Mouse (Mus musculus) left cerebral cortex, adult 11 months (tissue): ENCODE measurements around the gene Wwox.

Experiments used
- DNase-seq: peaks from one replicate; pipeline ENCODE4 v3.0.0; 2022; ENCODE audit warnings: low spot score

Wwox gene

DNA sequence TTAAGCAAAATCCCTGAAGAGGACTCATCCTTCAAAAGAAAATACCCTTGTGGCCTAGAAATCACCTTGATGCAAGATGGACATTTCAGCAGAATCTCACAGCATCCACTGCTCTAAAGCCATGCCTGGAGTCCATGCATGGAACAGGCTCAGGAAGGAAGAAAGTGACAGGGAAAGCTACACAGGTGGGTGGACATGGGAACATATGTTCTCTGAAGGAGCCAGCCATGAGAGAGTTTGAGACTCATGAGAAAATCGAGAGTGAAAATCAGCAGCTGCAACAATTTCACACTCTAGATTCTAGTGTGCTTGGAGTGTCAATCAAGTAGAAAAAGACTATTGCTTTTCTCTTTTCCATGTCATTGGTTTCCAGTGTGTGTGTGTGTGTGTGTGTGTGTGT is 896.9 kb downstream of the Wwox start:
- DNase-seq = peak; percentile 23

DNA sequence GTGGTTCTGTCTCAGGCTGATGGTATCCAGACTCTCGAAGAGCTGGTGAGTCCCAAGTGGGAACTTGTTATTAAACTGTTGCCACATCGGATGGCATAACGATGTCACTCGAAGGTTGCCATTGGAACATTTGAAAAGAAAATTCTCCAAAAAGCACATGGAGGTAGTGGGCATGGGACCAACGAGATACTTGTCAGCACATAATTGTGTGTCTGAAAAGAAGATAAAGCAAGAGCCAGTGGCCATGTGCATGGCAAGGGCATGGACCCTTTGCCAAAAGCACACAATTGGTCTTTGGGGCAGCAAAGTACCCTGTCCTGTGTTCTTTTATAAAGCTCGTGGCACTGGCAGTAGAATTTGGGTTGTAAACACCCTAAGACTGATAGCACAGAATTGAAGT is 909.2 kb downstream of the Wwox start:
- no peak for DNase-seq

DNA sequence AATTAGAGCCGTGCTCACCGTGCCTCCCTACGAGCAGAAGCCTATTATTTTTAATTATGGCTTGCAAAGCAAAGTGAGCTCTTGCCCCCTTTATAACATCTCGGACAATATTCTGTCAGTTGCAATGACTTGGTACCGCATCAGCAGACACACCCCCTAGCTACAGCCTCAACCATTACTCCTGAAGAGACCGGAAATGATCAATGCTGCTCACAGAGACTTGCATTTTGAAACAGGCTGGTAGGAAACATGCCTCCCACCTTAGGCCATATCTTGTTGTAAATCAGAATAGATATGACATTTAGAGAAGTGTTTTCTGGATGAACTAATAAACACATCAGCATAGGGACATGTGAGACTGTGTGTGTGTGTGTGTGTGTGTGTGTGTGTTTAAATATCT is 911.3 kb downstream of the Wwox start:
- no peak for DNase-seq

DNA sequence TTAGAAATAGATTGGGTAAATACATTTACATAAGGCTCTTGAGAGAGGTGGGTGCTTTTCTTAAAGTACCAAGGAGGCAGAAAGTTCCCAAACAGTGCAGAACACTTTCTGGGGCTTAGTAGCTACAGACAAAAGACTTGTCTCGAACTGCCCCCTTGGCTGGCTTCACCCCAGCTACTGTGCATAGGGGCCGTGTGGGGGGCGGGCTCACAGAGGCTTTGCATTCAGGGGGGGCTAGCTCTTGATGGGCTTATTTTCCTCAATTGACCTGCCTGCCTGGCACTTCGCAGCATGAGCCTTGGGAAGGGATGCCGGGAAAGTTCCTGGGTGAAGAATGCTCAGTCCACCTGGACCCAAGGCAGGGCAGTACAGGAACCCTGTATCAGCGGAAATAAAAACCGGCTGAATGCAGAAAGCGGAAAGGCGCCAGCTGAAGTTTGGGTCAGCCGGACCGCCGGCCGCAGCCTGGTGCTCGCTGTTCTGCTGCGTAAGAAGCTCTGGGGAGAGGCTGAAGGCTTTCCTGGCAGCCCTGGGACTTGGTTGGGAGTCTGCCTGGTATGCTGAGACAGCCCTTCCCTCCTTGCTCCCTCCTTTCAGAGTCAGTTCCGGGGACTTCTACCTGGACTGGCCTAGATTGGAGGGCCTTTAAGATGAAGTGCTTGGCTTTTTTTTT is 918.3 kb downstream of the Wwox start:
- no peak for DNase-seq

DNA sequence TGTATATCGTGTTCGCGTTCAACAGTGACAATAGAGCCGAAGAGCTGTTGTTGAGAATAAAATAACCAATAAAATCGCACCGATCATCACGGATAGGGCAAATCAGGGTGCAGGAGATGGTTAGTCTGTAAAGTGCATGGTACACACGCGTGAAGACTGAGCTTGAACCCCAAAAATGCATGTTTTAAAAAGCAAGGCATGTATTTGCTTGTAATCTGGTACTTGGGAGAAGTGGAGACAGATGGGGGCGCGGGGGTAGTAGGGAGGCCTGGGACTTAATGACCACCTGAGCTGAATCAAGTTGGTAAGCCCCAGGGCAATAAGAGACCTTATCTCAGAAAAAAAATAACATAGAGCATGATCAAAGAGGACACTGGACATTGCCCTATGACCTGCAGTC is 919.0 kb downstream of the Wwox start:
- no peak for DNase-seq

DNA sequence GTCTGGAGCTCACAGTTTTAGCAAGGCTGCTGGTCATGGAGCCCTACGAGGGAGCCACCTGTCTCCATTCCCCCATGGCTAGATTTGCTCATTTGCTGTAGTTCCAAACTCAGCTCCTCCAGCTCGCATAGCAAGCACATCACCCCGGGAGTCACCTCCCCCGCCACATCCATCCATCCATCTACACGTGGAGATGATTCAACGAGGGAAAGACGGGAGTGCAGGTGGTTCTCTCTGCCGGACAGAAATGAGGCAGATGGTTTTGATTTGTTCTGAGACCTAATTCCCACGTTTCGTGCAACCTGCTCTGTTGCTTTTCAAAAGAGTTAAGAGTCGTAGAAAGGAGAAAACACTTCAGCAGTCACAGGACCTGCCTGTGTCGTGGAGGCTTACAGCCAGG is 920.2 kb downstream of the Wwox start:
- no peak for DNase-seq

DNA sequence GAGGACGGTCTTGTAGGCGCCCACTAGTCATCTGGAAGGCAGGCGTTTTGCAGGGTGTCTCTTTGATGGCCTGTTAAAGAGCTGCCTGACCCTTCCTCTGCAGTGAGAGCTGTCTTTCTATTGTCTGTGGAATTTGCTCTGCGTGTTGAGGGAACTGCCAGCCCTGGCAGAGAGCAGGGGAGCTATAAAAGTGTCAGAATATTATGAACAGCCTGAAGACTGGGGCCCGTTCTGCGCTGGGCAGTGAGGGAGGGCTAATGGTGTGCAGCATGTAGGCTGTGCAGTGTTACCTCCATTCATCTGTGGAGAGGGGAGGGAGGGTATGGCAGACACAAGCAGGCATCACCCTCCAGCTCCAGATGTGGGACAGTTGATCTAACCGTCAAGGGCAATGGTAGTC is 923.1 kb downstream of the Wwox start:
- no peak for DNase-seq

DNA sequence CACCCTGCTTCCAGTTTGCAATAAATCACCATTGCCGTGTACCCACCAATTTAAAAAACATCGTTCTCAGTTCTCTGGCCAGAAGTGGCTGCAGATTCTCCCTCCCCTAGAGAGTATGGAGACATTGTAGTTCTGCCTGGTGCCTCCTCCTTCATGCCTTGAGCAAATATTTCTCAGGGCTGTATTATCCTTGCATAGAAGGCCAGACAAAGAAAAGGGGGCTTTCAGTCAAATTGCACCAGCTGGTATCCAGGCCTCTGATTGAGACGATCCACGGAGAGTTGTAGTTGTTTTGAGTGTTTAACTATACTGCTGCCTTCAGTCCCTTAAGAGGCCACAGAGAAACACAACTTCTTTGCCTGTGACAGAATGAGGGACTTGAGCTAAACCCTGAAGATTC is 935.5 kb downstream of the Wwox start:
- no peak for DNase-seq

DNA sequence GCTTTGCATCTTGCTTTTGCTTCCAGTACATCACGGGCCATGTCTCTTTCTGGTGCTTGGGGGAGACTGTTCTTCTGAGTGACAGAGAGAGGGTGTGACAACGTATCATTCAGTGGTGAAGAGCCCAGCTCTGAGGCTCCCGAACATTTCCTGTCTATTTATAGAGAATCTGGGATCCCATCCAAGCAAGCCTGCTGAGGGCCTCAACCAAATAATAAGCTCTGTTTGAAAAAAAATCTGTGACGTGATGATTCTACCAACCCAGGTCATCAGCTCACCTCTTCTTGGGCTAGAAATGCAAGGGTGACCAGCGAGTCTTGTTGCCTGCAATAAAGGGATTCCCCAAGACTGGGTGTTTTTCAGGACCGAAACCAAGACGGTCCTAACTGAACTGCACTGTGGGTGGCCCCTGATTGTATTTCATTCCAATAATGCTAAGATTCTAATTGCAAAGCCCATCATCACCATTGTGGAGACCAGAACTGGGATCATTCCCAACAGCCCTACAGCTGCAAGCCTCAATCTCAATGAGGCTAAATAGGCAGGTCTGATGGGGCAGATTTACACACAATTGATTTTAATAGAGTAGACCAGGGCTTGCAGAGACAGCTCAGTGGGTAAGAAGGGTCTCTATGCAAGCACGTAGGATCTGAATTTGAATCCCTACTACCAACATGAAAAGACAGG is 936.0 kb downstream of the Wwox start:
- peak; percentile 19 for DNase-seq

DNA sequence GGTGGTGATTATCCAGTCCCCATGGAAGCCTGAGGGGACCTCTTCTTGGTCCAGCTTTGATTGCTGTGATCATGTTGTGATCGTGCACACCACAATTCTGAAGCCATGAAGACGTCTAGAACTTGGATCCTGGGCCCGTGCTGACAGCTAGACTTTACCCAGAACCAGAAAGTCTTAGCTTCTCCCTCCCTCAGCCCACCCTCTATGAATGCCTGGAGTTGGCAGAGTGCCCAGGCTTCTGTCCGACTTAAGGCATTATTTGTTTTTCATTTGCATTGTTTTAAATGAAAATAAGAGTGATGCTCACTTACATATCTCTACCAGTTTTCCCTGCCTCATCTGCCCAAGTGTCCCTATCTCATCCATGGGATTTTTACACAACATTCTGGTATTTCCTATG is 937.9 kb downstream of the Wwox start:
- DNase-seq = no peak

DNA sequence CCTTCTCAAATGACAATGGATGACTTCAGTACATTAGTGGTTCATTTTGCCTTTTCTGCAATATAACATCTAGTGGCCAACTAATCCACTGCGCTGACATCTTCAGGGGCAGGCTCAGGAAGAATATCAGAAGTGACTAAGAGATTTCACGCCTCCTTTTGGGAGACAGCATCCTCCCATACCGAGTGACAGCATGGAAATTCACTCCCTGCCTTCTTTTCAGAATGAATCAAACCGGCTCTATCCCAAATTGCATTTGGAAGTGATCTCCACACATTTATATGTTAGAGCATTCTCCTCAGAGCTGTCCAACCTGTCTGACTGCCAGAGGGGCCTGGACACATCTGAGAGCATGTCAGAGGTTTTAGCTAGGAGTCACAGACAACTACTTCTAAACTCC is 940.6 kb downstream of the Wwox start:
- DNase-seq = no peak

DNA sequence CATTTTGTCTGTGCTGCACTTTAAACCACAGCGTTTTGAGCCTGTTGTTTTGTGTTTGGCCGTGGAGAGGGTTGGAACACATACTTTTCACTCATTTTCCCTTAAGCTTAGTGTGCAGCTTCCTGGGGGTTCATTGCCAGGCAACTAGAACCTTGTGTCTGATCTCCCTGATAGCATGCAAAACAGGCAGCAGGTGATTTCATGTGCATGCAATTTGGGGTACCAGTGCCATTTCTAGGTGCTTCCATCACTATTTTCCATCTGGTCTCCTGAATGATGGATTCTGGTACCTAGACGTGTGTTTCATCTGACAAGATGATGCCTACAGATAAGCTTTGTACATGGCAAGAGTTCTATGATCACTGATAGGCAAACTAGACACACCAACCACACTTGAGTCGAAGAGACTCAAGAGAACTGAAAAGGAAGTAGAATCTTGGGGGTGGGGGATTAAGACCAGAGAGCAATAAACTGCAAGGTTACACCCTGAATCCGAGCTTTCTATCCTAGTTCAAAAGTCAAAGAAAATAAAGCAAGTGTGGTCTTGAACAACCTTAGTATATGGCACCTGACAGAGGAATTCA is 951.6 kb downstream of the Wwox start:
- no peak for DNase-seq

DNA sequence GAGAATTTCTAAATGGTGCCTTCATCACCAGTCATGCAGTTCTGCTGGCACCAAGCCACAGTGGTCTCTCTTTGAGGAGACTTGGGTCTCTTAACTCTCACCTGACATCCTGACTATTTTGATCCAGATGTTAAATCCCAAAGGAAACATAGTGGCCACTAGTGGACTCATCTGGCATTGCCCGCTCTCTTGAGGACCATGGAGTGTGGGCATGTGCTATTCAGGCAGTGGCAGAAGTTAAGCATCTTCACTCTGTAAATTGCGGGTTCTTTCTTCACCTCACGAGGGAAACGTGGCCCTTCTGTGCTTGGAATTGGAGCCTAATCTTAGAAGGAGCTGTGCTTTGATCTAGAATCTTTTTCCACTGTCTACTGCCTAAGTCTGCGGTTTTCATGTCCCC is 956.4 kb downstream of the Wwox start:
- no peak for DNase-seq

DNA sequence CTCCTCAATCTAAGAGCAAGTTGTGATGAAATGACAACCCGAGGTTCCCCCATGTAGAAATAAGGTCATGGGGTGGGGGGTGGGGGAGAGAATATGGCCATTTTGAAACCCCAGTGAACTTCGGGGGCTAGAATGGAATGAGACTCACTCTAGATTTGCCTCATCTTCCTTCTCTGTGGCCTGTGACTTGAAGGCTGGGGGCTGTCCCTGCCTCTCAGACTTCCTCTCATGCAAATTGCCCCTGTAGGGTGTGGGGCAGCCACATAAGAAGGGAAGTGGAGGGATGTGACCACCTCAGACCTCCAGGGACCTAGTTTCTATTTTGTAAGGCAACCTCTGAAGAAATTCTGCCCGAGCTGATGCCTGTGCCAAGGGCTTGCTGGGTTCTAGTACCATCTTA is 958.5 kb downstream of the Wwox start:
- no peak for DNase-seq

DNA sequence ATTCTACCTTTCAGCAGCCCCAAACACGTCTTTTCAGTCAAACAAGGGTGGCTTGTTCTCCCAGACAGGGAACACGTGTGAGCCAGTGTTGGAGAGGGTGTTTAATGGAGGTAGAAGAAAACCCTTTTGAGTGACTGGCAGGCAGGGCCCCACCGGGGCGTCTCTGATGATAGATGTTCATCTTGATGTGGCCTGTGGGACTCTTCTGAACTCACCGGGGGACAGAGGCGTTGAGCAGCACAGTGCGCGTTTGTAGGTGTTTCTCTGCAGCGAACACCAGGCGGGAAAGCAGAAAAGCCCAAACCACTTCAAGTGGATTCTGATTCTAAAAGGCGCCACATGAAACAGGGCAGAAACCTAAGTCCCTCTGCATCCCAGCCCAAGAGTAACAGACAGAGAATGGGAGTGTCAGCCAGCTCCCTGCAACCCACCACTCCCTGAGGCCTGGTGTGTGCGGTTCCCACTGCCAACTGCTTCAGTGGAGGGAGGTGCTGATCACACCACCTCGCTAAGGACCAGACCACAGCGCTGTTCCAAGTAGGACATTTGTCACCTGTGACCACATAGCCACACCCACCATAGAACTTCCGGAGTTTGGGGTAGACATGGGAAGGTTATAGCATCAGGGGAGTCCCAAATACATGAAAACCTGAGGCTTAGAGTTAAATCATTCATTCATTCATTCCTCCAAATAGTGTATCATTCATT is 960.7 kb downstream of the Wwox start:
- no peak for DNase-seq
